Mouse (Mus musculus): ENCODE data around the gene Serp1.

GRCm38 (mm10) chr3:58493621-58494020, 32.1 kb downstream of the Serp1 start:
- TF ChIP-seq CTCF (IDR thresholded peaks at IDR 0.05; ENCODE audit: control insufficient read depth, insufficient read depth, insufficient read length), result no peak
- no peak for TF ChIP-seq MAX (IDR thresholded peaks at IDR 0.05)
- no peak for TF ChIP-seq USF1 (IDR thresholded peaks at IDR 0.05; ENCODE audit: low read depth)
- TF ChIP-seq MYOG (IDR thresholded peaks at IDR 0.05; ENCODE audit: control insufficient read depth, extremely low read depth, insufficient read length), result no peak
- no peak for TF ChIP-seq MYOD1 (IDR thresholded peaks at IDR 0.05; ENCODE audit: control insufficient read depth, insufficient read length, low read depth)
- no peak for TF ChIP-seq CEBPB (IDR thresholded peaks at IDR 0.05; ENCODE audit: low read depth)
- no peak for TF ChIP-seq FOSL1 (IDR thresholded peaks at IDR 0.05; ENCODE audit: insufficient read depth, low read length, poor library complexity, severe bottlenecking)
